Mouse (Mus musculus): Measurements from ENCODE around the gene 3110082J24Rik.
"Not testable (repeated sequence)": the region's sequence is repeated elsewhere in the genome, so short reads cannot be mapped to it uniquely, and the experiment has no call there.

3110082J24Rik gene

GRCm38 (mm10) chr5:30072377-30072776 is 33.5 kb downstream of the 3110082J24Rik start:
- no peak for DNase-seq (ENCODE audit: low spot score)

DNA sequence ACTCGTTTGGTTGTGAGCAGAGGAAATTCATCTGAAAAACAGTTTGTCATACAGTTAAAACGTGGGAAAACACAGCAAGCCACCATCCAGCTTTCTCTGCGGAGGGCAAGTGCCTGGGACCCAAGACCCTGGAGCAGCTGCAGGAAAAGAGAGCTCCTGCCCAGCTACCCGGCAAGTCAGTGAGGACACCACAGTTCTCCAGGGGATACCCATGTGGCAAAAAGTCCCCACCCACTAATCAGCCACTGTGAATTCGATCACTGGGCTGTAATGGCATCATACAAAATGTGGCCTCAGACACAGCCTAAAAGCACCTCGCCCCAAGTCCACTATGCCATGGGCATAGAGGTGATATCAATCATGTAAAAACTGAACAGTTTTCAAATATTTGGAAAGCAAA is 34.2 kb downstream of the 3110082J24Rik start:
- no peak for DNase-seq (ENCODE audit: low spot score)

DNA sequence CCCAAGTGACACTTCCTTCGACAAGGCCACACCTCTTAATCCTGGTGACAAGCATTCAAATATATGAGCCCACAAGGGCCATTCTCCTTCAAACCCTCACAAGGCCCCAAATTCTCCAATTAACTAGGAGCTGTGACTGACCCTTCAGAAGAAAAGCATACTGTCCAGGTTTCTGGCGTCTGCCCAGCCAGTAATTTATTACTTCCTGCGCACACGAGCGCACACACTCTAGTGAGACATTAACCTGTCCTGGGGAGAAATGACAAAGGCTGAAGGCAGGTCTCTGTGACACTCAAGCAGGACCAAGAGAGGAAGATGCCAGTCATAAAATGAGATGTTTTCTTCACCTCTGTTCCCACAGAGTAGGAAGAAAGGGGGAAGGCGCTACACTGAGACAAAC is 38.2 kb downstream of the 3110082J24Rik start:
- no peak for DNase-seq (ENCODE audit: low spot score)

DNA sequence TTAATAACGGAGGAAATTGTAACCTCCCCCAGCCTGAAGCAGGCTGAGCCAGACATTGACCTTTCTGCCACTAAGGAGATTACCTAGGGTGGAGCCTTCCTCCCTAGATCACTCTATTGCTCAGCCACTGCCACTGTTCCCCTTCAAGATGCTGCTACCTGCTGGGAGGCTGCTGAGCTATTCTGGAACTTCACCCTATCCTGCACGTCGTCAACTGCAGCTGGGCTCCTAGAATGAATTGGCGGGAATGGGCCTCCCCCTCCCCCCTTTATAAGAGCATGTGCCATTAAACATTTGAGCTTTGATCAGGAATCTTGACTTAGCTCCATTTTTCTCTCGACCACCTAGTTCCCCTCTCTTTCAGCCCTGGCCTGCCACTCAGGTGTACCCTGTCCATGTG is 46.3 kb downstream of the 3110082J24Rik start:
- DNase-seq (ENCODE audit: low spot score), result not testable (repeated sequence)

DNA sequence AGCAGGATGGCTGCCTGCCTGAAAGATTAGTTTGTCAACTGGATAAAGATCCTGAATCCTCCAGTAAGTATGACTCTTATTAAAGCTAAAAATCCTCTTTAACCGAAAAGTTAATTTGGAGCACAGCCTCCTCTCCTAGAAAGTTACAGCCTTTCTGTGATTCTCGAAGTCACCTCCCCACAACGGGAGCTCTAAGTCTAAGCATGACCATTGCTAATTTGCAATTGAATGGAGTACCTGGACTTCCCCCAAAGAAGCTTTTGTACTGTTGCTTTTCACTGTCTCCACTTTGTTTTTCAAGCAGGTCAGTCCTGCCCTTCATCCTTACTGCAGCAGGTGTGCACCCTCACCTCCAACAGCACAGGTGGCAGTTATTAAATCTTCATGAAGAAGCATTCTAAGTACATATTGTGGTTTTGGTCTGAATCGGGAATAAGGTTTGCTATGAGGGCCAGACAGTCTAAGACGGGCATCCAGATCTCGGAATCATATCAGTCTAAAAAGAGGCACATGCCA is 47.6 kb downstream of the 3110082J24Rik start:
- DNase-seq (ENCODE audit: low spot score), result no peak

Measured in urinary bladder, postnatal 10 days (tissue).